Mouse (Mus musculus) intestine, embryonic 16.5 days (tissue): Measurements from ENCODE around the gene Magi2. TPM values are rescaled to one million over a fixed set of nuclear protein-coding genes. Genes with fewer than 3 reads are reported as not detected.
"Not testable (repeated sequence)": the region's sequence is repeated elsewhere in the genome, so short reads cannot be mapped to it uniquely, and the experiment has no call there.

Experiments used
- ATAC-seq: fragments of 200-750 bp; cut with Nextera tagmentation; 2 replicates; pipeline ENCODE4 v1.8.0; 2017; ENCODE audit warnings: moderate TSS enrichment, moderate library complexity
- H3K27ac ChIP-seq: fragments of 300-500 bp; sonication (generic); 2 replicates; pipeline ENCODE4 v1.5.1; 2014; ENCODE audit warnings: mild to moderate bottlenecking, low read length
- H3K27me3 ChIP-seq: fragments of 300-500 bp; sonication (generic); replicated peaks from 2 replicates; pipeline ENCODE4 v1.6.1; 2014; ENCODE audit warnings: low read length, control low read depth, mixed read lengths; ENCODE audit not compliant: control insufficient read depth, insufficient read depth
- H3K36me3 ChIP-seq: fragments of 300-500 bp; sonication (generic); 2 replicates; pipeline ENCODE4 v1.6.1; 2014; ENCODE audit warnings: low read length, control low read depth; ENCODE audit not compliant: control insufficient read depth, insufficient read depth
- H3K4me1 ChIP-seq: fragments of 300-500 bp; sonication (generic); 2 replicates; pipeline ENCODE4 v1.6.1; 2014; ENCODE audit warnings: low read length, control low read depth, mixed read lengths; ENCODE audit not compliant: control insufficient read depth, insufficient read depth
- H3K4me2 ChIP-seq: fragments of 300-500 bp; sonication (generic); 2 replicates; pipeline ENCODE4 v1.6.1; 2014; ENCODE audit warnings: low read depth, low read length, control low read depth
- H3K4me3 ChIP-seq: fragments of 300-500 bp; sonication (generic); 2 replicates; pipeline ENCODE4 v1.5.1; 2014; ENCODE audit warnings: mild to moderate bottlenecking, low read length
- H3K9ac ChIP-seq: fragments of 300-500 bp; sonication (generic); 2 replicates; pipeline ENCODE4 v1.6.1; 2014; ENCODE audit warnings: low read depth, low read length
- H3K9me3 ChIP-seq: fragments of 300-500 bp; sonication (generic); 2 replicates; pipeline ENCODE4 v1.6.1; 2016; ENCODE audit warnings: low read length, control low read depth; ENCODE audit not compliant: control insufficient read depth
- WGBS: fragments of 180-500 bp; shearing (Covaris S2); extraction: QIAGEN DNeasy Blood & Tissue Kit; methylation state at CpG from one replicate; pipeline ENCODE4 v1.1.7; 2014; 5-methylcytosine and 5-hydroxymethylcytosine counted together
- polyA plus RNA-seq: library from polyadenylated mRNA; unstranded; fragments of >200 nt; fragmentation: Nextera tagmentation; extraction: Ambion mirVana; gene quantifications from 2 replicates; pipeline ENCODE4 v1.2.1, GENCODE M21; 2015

Gene Magi2
- polyA plus RNA-seq, 1 experiment from 2014 or later, result 3.0 TPM

GRCm38 (mm10) chr5:20714619-20715018, 1487.8 kb downstream of the Magi2 start:
- not testable (repeated sequence) for H3K4me2 ChIP-seq, H3K27me3 ChIP-seq, H3K36me3 ChIP-seq, H3K9ac ChIP-seq, H3K4me1 ChIP-seq, H3K4me3 ChIP-seq, ATAC-seq, H3K27ac ChIP-seq, H3K9me3 ChIP-seq
- 83% methylated on average over 1 of the region's 1 CpGs for whole genome bisulfite sequencing

GRCm38 (mm10) chr5:20715980-20716379, 1489.1 kb downstream of the Magi2 start:
- not testable (repeated sequence) for H3K9ac ChIP-seq, H3K4me3 ChIP-seq, ATAC-seq, H3K4me1 ChIP-seq, H3K36me3 ChIP-seq, H3K4me2 ChIP-seq, H3K27ac ChIP-seq, H3K9me3 ChIP-seq, H3K27me3 ChIP-seq
- 93% methylated on average over 6 of the region's 6 CpGs for WGBS

DNA sequence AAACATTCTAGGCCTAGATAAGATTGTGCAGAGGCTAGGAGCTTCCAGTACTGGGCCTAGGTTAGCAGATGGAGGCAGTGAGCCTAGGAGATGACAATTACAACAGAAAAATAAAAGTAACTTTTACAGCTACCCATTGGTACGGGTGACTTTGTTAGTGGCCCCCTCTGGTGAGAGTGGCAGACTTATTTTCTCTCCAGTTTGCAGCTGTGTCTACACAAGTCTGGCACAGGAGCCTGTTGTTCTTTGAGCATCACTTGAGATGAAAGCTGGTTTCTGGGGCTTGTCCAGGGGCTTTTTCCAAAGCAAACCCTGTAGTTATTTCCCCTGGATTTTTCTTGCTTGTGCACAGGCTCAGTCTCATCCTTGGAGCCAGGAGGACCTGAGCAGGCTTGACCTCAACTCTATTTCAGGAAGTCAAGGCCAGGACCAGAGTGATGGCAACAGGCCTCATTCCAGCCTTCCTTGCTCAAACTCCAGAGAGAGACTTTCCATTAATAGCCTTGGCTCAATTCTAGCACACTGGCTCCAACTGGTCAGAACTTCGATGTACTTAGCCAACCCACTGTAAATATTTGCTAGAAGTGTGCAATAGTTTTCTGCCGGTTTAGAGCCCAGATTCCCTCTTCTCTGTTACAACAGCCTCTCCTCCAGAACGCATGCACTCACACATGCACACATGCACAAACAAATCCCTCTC, 1493.5 kb downstream of the Magi2 start:
- ATAC-seq, result no peak
- H3K9me3 ChIP-seq, result no peaks in the 10 kb centered on the region
- no peaks in the 10 kb centered on the region for H3K36me3 ChIP-seq
- H3K4me3 ChIP-seq, result no peak overlapping the region
- no peak overlapping the region for H3K9ac ChIP-seq
- H3K27me3 ChIP-seq, result no peaks in the 10 kb centered on the region
- H3K27ac ChIP-seq, result no peak overlapping the region
- H3K4me1 ChIP-seq, result no peaks in the 10 kb centered on the region
- 68% methylated on average over 4 of the region's 4 CpGs for WGBS
- H3K4me2 ChIP-seq, result no peak overlapping the region

- H3K4me2 ChIP-seq, H3K4me1 ChIP-seq, H3K9ac ChIP-seq, ATAC-seq, H3K27ac ChIP-seq, H3K36me3 ChIP-seq, H3K4me3 ChIP-seq, H3K27me3 ChIP-seq, H3K9me3 ChIP-seq: not testable (repeated sequence)
- WGBS, result 80% methylated on average over 4 of the region's 4 CpGs
Measured at GRCm38 (mm10) chr5:20723226-20723625, 1496.4 kb downstream of the Magi2 start.

GRCm38 (mm10) chr5:20738795-20739194, 1512.0 kb downstream of the Magi2 start:
- whole genome bisulfite sequencing, result 50% methylated on average over 2 of the region's 2 CpGs
- H3K9me3 ChIP-seq, result no peaks in the 10 kb centered on the region
- no peak overlapping the region for H3K4me2 ChIP-seq
- no peaks in the 10 kb centered on the region for H3K27me3 ChIP-seq
- H3K27ac ChIP-seq, result no peak overlapping the region
- no peak for ATAC-seq
- no peak overlapping the region for H3K4me3 ChIP-seq
- no peaks in the 10 kb centered on the region for H3K4me1 ChIP-seq
- no peak overlapping the region for H3K9ac ChIP-seq
- H3K36me3 ChIP-seq, result no peaks in the 10 kb centered on the region

- Histone ChIP-seq H3K9ac (no peak overlapping the region), H3K4me3 (no peak overlapping the region), H3K4me1 (no peaks in the 10 kb centered on the region), H3K27ac (no peak overlapping the region), H3K36me3 (no peaks in the 10 kb centered on the region), H3K4me2 (no peak overlapping the region), H3K9me3 (no peaks in the 10 kb centered on the region), H3K27me3 (no peaks in the 10 kb centered on the region)
- WGBS, result 65% methylated on average over 6 of the region's 6 CpGs
- ATAC-seq, result peak; percentile 28; the same call in 1 of the 2 replicates
Measured at GRCm38 (mm10) chr5:20741193-20741592, 1514.4 kb downstream of the Magi2 start.

- 89% methylated on average over 8 of the region's 8 CpGs for WGBS
Measured at GRCm38 (mm10) chr5:20741936-20742335, 1515.1 kb downstream of the Magi2 start.

GRCm38 (mm10) chr5:20748142-20748541, 1521.3 kb downstream of the Magi2 start:
- 74% methylated on average over 4 of the region's 4 CpGs for WGBS
- no peak for ATAC-seq

More at GRCm38 (mm10) chr5:20741936-20742335, 1515.1 kb downstream of the Magi2 start:
- no peak for ATAC-seq
- no peak overlapping the region for H3K4me3 ChIP-seq
- H3K4me1 ChIP-seq, result no peaks in the 10 kb centered on the region
- no peak overlapping the region for H3K9ac ChIP-seq
- no peaks in the 10 kb centered on the region for H3K9me3 ChIP-seq
- H3K36me3 ChIP-seq, result no peaks in the 10 kb centered on the region
- H3K4me2 ChIP-seq, result no peak overlapping the region
- no peak overlapping the region for H3K27ac ChIP-seq
- H3K27me3 ChIP-seq, result no peaks in the 10 kb centered on the region

GRCm38 (mm10) chr5:20748856-20749255, 1522.0 kb downstream of the Magi2 start:
- H3K27ac ChIP-seq, result no peak overlapping the region
- ATAC-seq, result no peak
- no peak overlapping the region for H3K9ac ChIP-seq
- no peaks in the 10 kb centered on the region for H3K27me3 ChIP-seq
- 88% methylated on average over 8 of the region's 8 CpGs for WGBS
- no peaks in the 10 kb centered on the region for H3K36me3 ChIP-seq
- no peaks in the 10 kb centered on the region for H3K9me3 ChIP-seq
- H3K4me2 ChIP-seq, result no peak overlapping the region
- no peaks in the 10 kb centered on the region for H3K4me1 ChIP-seq
- no peak overlapping the region for H3K4me3 ChIP-seq

More at GRCm38 (mm10) chr5:20748142-20748541, 1521.3 kb downstream of the Magi2 start:
- Histone ChIP-seq H3K27ac (no peak overlapping the region), H3K36me3 (no peaks in the 10 kb centered on the region), H3K4me1 (no peaks in the 10 kb centered on the region), H3K27me3 (no peaks in the 10 kb centered on the region), H3K9me3 (no peaks in the 10 kb centered on the region), H3K9ac (no peak overlapping the region), H3K4me2 (no peak overlapping the region), H3K4me3 (no peak overlapping the region)

GRCm38 (mm10) chr5:20749535-20749934, 1522.7 kb downstream of the Magi2 start:
- Histone ChIP-seq H3K4me3 (no peak overlapping the region), H3K9me3 (no peaks in the 10 kb centered on the region), H3K9ac (no peak overlapping the region), H3K4me1 (no peaks in the 10 kb centered on the region), H3K27me3 (no peaks in the 10 kb centered on the region), H3K27ac (no peak overlapping the region), H3K4me2 (no peak overlapping the region), H3K36me3 (no peaks in the 10 kb centered on the region)
- 80% methylated on average over 3 of the region's 3 CpGs for WGBS
- ATAC-seq, result no peak
